ENCODE assay signal across 26 mouse cellular contexts in the genomic region with DNA sequence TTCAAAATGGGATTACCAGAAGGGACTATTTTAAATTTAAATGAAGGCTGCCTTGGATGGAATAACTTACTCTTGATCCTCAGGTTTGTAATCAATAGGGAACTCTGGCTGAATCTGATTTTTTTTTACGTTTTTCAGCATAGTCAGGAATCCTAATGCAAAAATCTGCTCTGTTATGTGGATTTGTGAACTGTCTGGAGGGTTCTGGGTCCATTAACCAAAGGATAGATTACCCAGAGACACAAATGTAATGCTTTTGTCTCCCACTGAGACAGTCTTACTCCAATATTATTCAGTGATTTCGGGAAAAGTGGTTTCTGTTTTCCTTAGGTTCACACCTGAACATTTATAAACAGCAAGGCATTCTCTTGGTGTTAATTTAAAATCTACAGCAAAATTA. TPM values are rescaled to one million over a fixed set of nuclear protein-coding genes. Genes with fewer than 3 reads are reported as not detected.
"Had no signal": no experiment of that assay in that cellular context is flagged by ENCODE, and none has a peak within 500 bp of the region (broad histone marks: within the 10 kb centered on the region; RNA-seq: fewer than 3 reads in every experiment).

No protein-coding gene starts in this region.

- H3K36me3 ChIP-seq: heart, embryonic 13.5 days; heart, embryonic 15.5 days; hindbrain, embryonic 15.5 days; kidney, embryonic 15.5 days; limb, embryonic 13.5 days; limb, embryonic 15.5 days had no signal

- H3K27me3 ChIP-seq: heart, embryonic 13.5 days; heart, embryonic 15.5 days; hindbrain, embryonic 15.5 days; kidney, embryonic 15.5 days; limb, embryonic 13.5 days; limb, embryonic 15.5 days had no signal

- H3K27ac ChIP-seq: heart, adult 2 months; heart, embryonic 13.5 days; heart, embryonic 15.5 days; hindbrain, embryonic 15.5 days; hindbrain, postnatal 0 days; kidney, embryonic 15.5 days; kidney, postnatal 0 days; limb, embryonic 13.5 days; limb, embryonic 15.5 days had no signal

- H3K9ac ChIP-seq: forebrain, postnatal 0 days; heart, embryonic 13.5 days; heart, embryonic 15.5 days; hindbrain, embryonic 15.5 days; kidney, embryonic 15.5 days; limb, embryonic 13.5 days; limb, embryonic 15.5 days had no signal

- H3K4me3 ChIP-seq: heart, adult 2 months; heart, embryonic 13.5 days; heart, embryonic 15.5 days; hindbrain, embryonic 15.5 days; kidney, embryonic 15.5 days; limb, embryonic 13.5 days; limb, embryonic 15.5 days had no signal

- H3K4me2 ChIP-seq: heart, embryonic 11.5 days; heart, embryonic 13.5 days; heart, embryonic 15.5 days; hindbrain, embryonic 15.5 days; kidney, embryonic 15.5 days; limb, embryonic 13.5 days; limb, embryonic 15.5 days had no signal

- H3K4me1 ChIP-seq: heart, embryonic 13.5 days; heart, embryonic 15.5 days; kidney, embryonic 15.5 days; limb, embryonic 15.5 days had no signal

- ATAC-seq: forebrain, postnatal 0 days; hindbrain, postnatal 0 days; intestine, embryonic 16.5 days had no signal

- DNase-seq: forebrain, postnatal 0 days; gastrocnemius, postnatal 14 days; gastrocnemius, postnatal 36 days; heart, adult 11 months; heart, adult 2 months; heart, postnatal 14 days; heart, postnatal 36 days; kidney, adult 11 months; kidney, adult 2 months; kidney, adult 9 months; kidney, postnatal 14 days; kidney, postnatal 36 days; layer of hippocampus, adult 9-11 months; layer of hippocampus, postnatal 36 days; left cerebral cortex, postnatal 4 days had no signal

- H3K9me3 ChIP-seq: heart, embryonic 13.5 days; heart, embryonic 15.5 days; hindbrain, embryonic 15.5 days; kidney, embryonic 15.5 days; limb, embryonic 13.5 days; limb, embryonic 15.5 days had no signal

RNA-seq across cellular contexts. Expression of gene Ntng1, which starts 58.5 kb away (rescaled TPM):
- polyA plus RNA-seq: liver, adult 2 months had no signal
